Mouse (Mus musculus) neural tube, embryonic 15.5 days (tissue): ENCODE measurements around the gene Kmt2a. TPM values are rescaled to one million over a fixed set of nuclear protein-coding genes. Genes with fewer than 3 reads are reported as not detected.
A peak's percentile ranks its signal among the peaks of the same experiment; 100 is the strongest.

ENCODE experiments used
- ATAC-seq: fragments of 200-750 bp; cut with Nextera tagmentation; 2 replicates; pipeline ENCODE4 v1.8.0; 2017; ENCODE audit warnings: mild to moderate bottlenecking, moderate TSS enrichment, moderate library complexity; ENCODE audit not compliant: low FRiP score
- H3K27ac ChIP-seq: fragments of 300-500 bp; sonication (generic); replicated peaks from 2 replicates; pipeline ENCODE4 v1.5.1; 2015; ENCODE audit warnings: mild to moderate bottlenecking, inconsistent platforms
- H3K27me3 ChIP-seq: fragments of 300-500 bp; sonication (generic); replicated peaks from 2 replicates; pipeline ENCODE4 v1.6.1; 2015; ENCODE audit warnings: inconsistent platforms
- H3K36me3 ChIP-seq: fragments of 300-500 bp; sonication (generic); 2 replicates; pipeline ENCODE4 v1.6.1; 2015; ENCODE audit warnings: inconsistent platforms
- H3K4me1 ChIP-seq: fragments of 300-500 bp; sonication (generic); 2 replicates; pipeline ENCODE4 v1.6.1; 2015; ENCODE audit warnings: inconsistent platforms
- H3K4me2 ChIP-seq: fragments of 300-500 bp; sonication (generic); 2 replicates; pipeline ENCODE4 v1.6.1; 2015; ENCODE audit warnings: inconsistent platforms, mild to moderate bottlenecking, moderate library complexity
- H3K4me3 ChIP-seq: fragments of 300-500 bp; sonication (generic); replicated peaks from 2 replicates; pipeline ENCODE4 v1.5.1; 2015; ENCODE audit warnings: mild to moderate bottlenecking, inconsistent platforms
- H3K9ac ChIP-seq: fragments of 300-500 bp; sonication (generic); replicated peaks from 2 replicates; pipeline ENCODE4 v1.6.1; 2015; ENCODE audit warnings: mild to moderate bottlenecking, inconsistent platforms
- H3K9me3 ChIP-seq: fragments of 300-500 bp; sonication (generic); replicated peaks from 2 replicates; pipeline ENCODE4 v1.6.1; 2016; ENCODE audit warnings: inconsistent platforms
- whole genome bisulfite sequencing: fragments of 180-500 bp; shearing (Covaris S2); methylation state at CpG from one replicate; pipeline ENCODE4 v1.1.7; 2015; ENCODE audit warnings: mixed read lengths; 5-methylcytosine and 5-hydroxymethylcytosine counted together
- polyA plus RNA-seq: library from polyadenylated mRNA; unstranded; fragments of >200 nt; fragmentation: Nextera tagmentation; extraction: Ambion mirVana; gene quantifications from 2 replicates; pipeline ENCODE4 v1.2.1, GENCODE M21; 2015

The Kmt2a gene
- polyA plus RNA-seq, result 20.3 and 23.3 TPM in 2 replicates

GRCm38 (mm10) chr9:44881221-44881871 is at the start of gene Kmt2a:
TSS of gene Kmt2a (minus strand) at chr9:44881296.
- Histone ChIP-seq H3K4me2 (peak within 1 kb of the TSS; percentile 75), H3K4me3 (peak within 1 kb of the TSS; percentile 68), H3K4me1 (peaks cover 40% of the 10 kb centered on the region), H3K27ac (peak within 1 kb of the TSS; percentile 100), H3K36me3 (no peaks in the 10 kb centered on the region), H3K9ac (peak within 1 kb of the TSS; percentile 94), H3K27me3 (no peaks in the 10 kb centered on the region), H3K9me3 (no peaks in the 10 kb centered on the region)
- under 1% methylated on average over 47 of the region's 71 CpGs for WGBS
- ATAC-seq, result peak; percentile 68

- peak overlapping the region; percentile 96; the same call in 1 of the 2 replicates for H3K9ac ChIP-seq
- peak overlapping the region; percentile 74 for H3K4me2 ChIP-seq
- no peaks in the 10 kb centered on the region for H3K9me3 ChIP-seq
- peaks cover 19% of the 10 kb centered on the region for H3K4me1 ChIP-seq
- 70% methylated on average over 2 of the region's 2 CpGs for WGBS
- peaks cover 9% of the 10 kb centered on the region for H3K36me3 ChIP-seq
- ATAC-seq, result no peak
- peak overlapping the region; percentile 94 for H3K27ac ChIP-seq
- peak overlapping the region; percentile 98 for H3K4me3 ChIP-seq
- H3K27me3 ChIP-seq, result no peaks in the 10 kb centered on the region
Measured at GRCm38 (mm10) chr9:44921543-44921942, 40.4 kb upstream of the Kmt2a start.

GRCm38 (mm10) chr9:44921123-44921468 is 40.0 kb upstream of the Kmt2a start:
- WGBS, result 1% methylated on average over 8 of the region's 8 CpGs
- no peaks in the 10 kb centered on the region for H3K27me3 ChIP-seq
- ATAC-seq, result peak; percentile 94
- H3K36me3 ChIP-seq, result peaks cover 9% of the 10 kb centered on the region
- H3K9ac ChIP-seq, result peak overlapping the region; percentile 96
- peaks cover 20% of the 10 kb centered on the region for H3K4me1 ChIP-seq
- H3K4me3 ChIP-seq, result peak overlapping the region; percentile 98
- H3K27ac ChIP-seq, result peak overlapping the region; percentile 94
- peak overlapping the region; percentile 74 for H3K4me2 ChIP-seq
- no peaks in the 10 kb centered on the region for H3K9me3 ChIP-seq

- Histone ChIP-seq H3K9ac (peak within 1 kb of the TSS; percentile 96), H3K9me3 (no peaks in the 10 kb centered on the region), H3K4me2 (peak within 1 kb of the TSS; percentile 74), H3K4me1 (peaks cover 23% of the 10 kb centered on the region), H3K27me3 (no peaks in the 10 kb centered on the region), H3K4me3 (peak within 1 kb of the TSS; percentile 98), H3K27ac (peak within 1 kb of the TSS; percentile 94), H3K36me3 (peaks cover 6% of the 10 kb centered on the region; the same call in 1 of the 2 replicates)
- WGBS, result under 1% methylated on average over 48 of the region's 48 CpGs
- peak; percentile 88 for ATAC-seq
Measured at GRCm38 (mm10) chr9:44920374-44921122, 39.5 kb upstream of the Kmt2a start, which contains the start of gene Atp5l. TSS of gene Atp5l (minus strand) at chr9:44920742.

- WGBS, result 38% methylated on average over 2 of the region's 2 CpGs
- Histone ChIP-seq H3K4me2 (peak overlapping the region; percentile 74), H3K4me3 (peak overlapping the region; percentile 98), H3K27me3 (no peaks in the 10 kb centered on the region), H3K27ac (no peak overlapping the region), H3K9ac (peak overlapping the region; percentile 96), H3K36me3 (peaks cover 6% of the 10 kb centered on the region; the same call in 1 of the 2 replicates), H3K4me1 (peaks cover 33% of the 10 kb centered on the region), H3K9me3 (no peaks in the 10 kb centered on the region)
- ATAC-seq, result no peak
Measured at GRCm38 (mm10) chr9:44919606-44920005, 38.5 kb upstream of the Kmt2a start.

GRCm38 (mm10) chr9:44916196-44916595 is 35.1 kb upstream of the Kmt2a start:
- ATAC-seq, result no peak
- H3K27ac ChIP-seq, result no peak overlapping the region
- 36% methylated on average over 1 of the region's 1 CpGs for WGBS

GRCm38 (mm10) chr9:44914706-44915105 is 33.6 kb upstream of the Kmt2a start:
- Histone ChIP-seq H3K4me1 (peaks cover 25% of the 10 kb centered on the region), H3K36me3 (peaks cover 28% of the 10 kb centered on the region), H3K9me3 (no peaks in the 10 kb centered on the region), H3K9ac (no peak overlapping the region), H3K27me3 (no peaks in the 10 kb centered on the region), H3K4me2 (no peak overlapping the region), H3K4me3 (no peak overlapping the region), H3K27ac (0 out of 2 replicates have a peak overlapping the region, but pooled peaks have one; percentile 7)
- whole genome bisulfite sequencing, result 32% methylated on average over 4 of the region's 4 CpGs
- ATAC-seq, result no peak

More at GRCm38 (mm10) chr9:44916196-44916595, 35.1 kb upstream of the Kmt2a start:
- Histone ChIP-seq H3K4me3 (no peak overlapping the region), H3K36me3 (peaks cover 16% of the 10 kb centered on the region), H3K4me2 (no peak overlapping the region), H3K4me1 (peaks cover 25% of the 10 kb centered on the region), H3K27me3 (no peaks in the 10 kb centered on the region), H3K9me3 (no peaks in the 10 kb centered on the region), H3K9ac (no peak overlapping the region)

GRCm38 (mm10) chr9:44911365-44911764 is 30.3 kb upstream of the Kmt2a start:
- Histone ChIP-seq H3K4me2 (no peak overlapping the region), H3K36me3 (peaks cover 28% of the 10 kb centered on the region), H3K27ac (no peak overlapping the region), H3K4me1 (peaks cover 14% of the 10 kb centered on the region), H3K9ac (no peak overlapping the region), H3K27me3 (no peaks in the 10 kb centered on the region), H3K9me3 (no peaks in the 10 kb centered on the region), H3K4me3 (no peak overlapping the region)
- WGBS, result 98% methylated on average over 4 of the region's 4 CpGs
- ATAC-seq, result no peak

GRCm38 (mm10) chr9:44905620-44906019 is 24.5 kb upstream of the Kmt2a start:
- Histone ChIP-seq H3K4me3 (no peak overlapping the region), H3K36me3 (peaks cover 5% of the 10 kb centered on the region), H3K9ac (no peak overlapping the region), H3K4me2 (no peak overlapping the region), H3K27me3 (no peaks in the 10 kb centered on the region), H3K27ac (no peak overlapping the region), H3K9me3 (no peaks in the 10 kb centered on the region), H3K4me1 (no peaks in the 10 kb centered on the region)
- 81% methylated on average over 4 of the region's 4 CpGs for WGBS
- ATAC-seq, result no peak

- Histone ChIP-seq H3K27me3 (no peaks in the 10 kb centered on the region), H3K4me1 (no peaks in the 10 kb centered on the region), H3K36me3 (no peaks in the 10 kb centered on the region), H3K9me3 (no peaks in the 10 kb centered on the region), H3K4me3 (no peak overlapping the region), H3K27ac (no peak overlapping the region), H3K4me2 (no peak overlapping the region), H3K9ac (no peak overlapping the region)
- no peak for ATAC-seq
- WGBS, result 57% methylated on average over 5 of the region's 5 CpGs
Measured at GRCm38 (mm10) chr9:44904964-44905363, 23.9 kb upstream of the Kmt2a start.

- H3K9me3 ChIP-seq, result no peaks in the 10 kb centered on the region
- H3K4me3 ChIP-seq, result no peak overlapping the region
- no peak overlapping the region for H3K4me2 ChIP-seq
- no peak overlapping the region for H3K9ac ChIP-seq
- H3K4me1 ChIP-seq, result no peaks in the 10 kb centered on the region
- H3K36me3 ChIP-seq, result no peaks in the 10 kb centered on the region
- no peaks in the 10 kb centered on the region for H3K27me3 ChIP-seq
- H3K27ac ChIP-seq, result no peak overlapping the region
- 92% methylated on average over 4 of the region's 4 CpGs for WGBS
- ATAC-seq, result no peak
Measured at GRCm38 (mm10) chr9:44903856-44904255, 22.8 kb upstream of the Kmt2a start.

- H3K9ac ChIP-seq, result no peak overlapping the region
- no peak overlapping the region for H3K4me2 ChIP-seq
- no peaks in the 10 kb centered on the region for H3K4me1 ChIP-seq
- ATAC-seq, result no peak
- H3K9me3 ChIP-seq, result no peaks in the 10 kb centered on the region
- H3K27me3 ChIP-seq, result no peaks in the 10 kb centered on the region
- no peak overlapping the region for H3K27ac ChIP-seq
- no peak overlapping the region for H3K4me3 ChIP-seq
- WGBS, result 62% methylated on average over 4 of the region's 4 CpGs
- no peaks in the 10 kb centered on the region for H3K36me3 ChIP-seq
Measured at GRCm38 (mm10) chr9:44900402-44900801, 19.3 kb upstream of the Kmt2a start.
